Mouse (Mus musculus) stomach, adult 2 months (tissue): Measurements from ENCODE around the gene T2. TPM values are rescaled to one million over a fixed set of nuclear protein-coding genes. Genes with fewer than 3 reads are reported as not detected.

Experiments
- polyA plus RNA-seq: library from polyadenylated mRNA; depleted of rRNA; stranded (reverse); fragments of >200 nt; gene quantifications from 2 replicates; pipeline ENCODE4 v1.2.3, GENCODE M21; 2012; rRNA removed

Gene T2
- polyA plus RNA-seq, result not detected in 2 replicates

DNA sequence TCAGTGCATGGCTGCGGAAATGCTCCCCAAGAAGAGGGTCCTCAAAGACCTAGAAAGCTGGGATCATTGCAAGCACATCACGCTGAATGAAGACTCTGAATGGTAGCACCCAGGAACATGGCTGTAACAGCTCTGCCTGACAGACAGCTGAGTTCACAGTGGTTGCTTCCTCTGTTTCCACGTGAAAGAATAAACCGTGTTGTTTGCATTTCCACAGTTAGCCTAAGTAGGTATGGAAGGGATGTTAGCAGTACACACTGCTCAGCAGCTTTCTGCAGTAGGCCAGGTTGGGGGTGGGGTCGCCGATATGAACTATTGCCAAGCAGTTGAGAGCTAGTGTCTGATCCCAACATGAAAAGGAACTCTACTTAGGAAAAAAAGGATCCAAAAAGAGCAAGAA lies at the start of gene T2:
Gene T2, plus strand, starts transcription at position 301 of the 400 bp plus-strand sequence.

GRCm38 (mm10) chr17:8310838-8311614 lies 44.8 kb upstream of the T2 start, which contains the start of gene Sft2d1:
Gene Sft2d1 (plus strand): TSS chr17:8311102.

GRCm38 (mm10) chr17:8337159-8337558 lies 18.6 kb upstream of the T2 start, which contains the start of gene Prr18:
Gene Prr18 (plus strand): TSS chr17:8337459.

DNA sequence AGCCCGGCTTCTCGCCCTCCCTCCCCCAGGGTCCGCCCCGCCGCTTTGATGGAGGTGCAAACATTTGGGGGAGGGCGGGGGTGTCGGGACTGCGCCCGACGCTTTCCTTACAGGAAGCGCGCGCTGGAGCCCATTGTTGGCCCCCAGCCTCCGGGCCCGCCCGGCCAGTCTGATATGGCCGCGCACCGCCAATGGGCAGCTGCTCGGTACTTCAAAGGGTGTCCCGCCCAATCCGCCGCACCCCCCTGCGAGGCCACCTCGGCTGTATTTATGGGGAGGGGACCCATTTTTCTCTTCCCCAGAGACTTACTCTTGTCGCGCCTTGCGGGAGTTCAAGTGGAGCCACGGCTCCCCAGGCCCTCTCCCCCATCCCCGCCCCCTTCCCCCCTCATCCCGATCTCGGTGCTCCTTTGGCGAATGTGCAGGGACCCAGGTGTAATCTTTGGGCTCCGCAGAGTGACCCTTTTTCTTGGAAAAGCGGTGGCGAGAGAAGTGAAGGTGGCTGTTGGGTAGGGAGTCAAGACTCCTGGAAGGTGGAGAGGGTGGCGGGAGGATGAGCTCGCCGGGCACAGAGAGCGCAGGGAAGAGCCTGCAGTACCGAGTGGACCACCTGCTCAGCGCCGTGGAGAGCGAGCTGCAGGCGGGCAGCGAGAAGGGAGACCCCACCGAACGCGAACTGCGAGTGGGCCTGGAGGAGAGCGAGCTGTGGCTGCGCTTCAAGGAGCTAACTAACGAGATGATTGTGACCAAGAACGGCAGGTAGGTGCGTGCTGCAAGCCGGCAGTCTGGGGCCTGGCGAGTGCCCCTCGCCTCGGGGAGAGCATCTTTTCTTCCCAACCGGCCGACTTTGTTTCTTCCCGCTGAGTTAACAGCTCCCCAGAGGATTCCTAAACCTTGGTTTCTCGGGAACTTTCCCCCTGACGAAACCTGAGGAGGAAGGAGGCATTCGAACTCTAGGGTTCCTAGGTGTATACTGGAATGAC lies 78.5 kb downstream of the T2 start, which contains the start of gene T:
Gene T, plus strand, starts transcription at position 446 of the 983 bp plus-strand sequence.

Other genes starting within 250 kb of the T2 start
- gene Gm49673, start 208.2 kb upstream of the T2 start, polyA plus RNA-seq, result 2.4 TPM in 1 of 2 replicates, not detected in the other
- 14.6 and 14.8 TPM in 2 replicates for gene Rnaset2a, start 207.9 kb upstream of the T2 start, polyA plus RNA-seq
- 0.18 and 0.29 TPM in 2 replicates for gene Fgfr1op, start 190.5 kb upstream of the T2 start, polyA plus RNA-seq
- 0.09 and 0.22 TPM in 2 replicates for gene Ccr6, start 119.9 kb upstream of the T2 start, polyA plus RNA-seq
- gene Mpc1, start 73.1 kb upstream of the T2 start, polyA plus RNA-seq, result 33.0 and 35.4 TPM in 2 replicates
- gene Sft2d1, start 44.9 kb upstream of the T2 start, polyA plus RNA-seq, result 81.8 and 82.4 TPM in 2 replicates
- 1.1 and 1.3 TPM in 2 replicates for gene Prr18, start 18.5 kb upstream of the T2 start, polyA plus RNA-seq
- gene T, start 78.4 kb downstream of the T2 start, polyA plus RNA-seq, result not detected in 2 replicates
- gene Pde10a, start 169.4 kb downstream of the T2 start, polyA plus RNA-seq, result 0.12 and 0.83 TPM in 2 replicates
- gene Gm17087, start 211.0 kb downstream of the T2 start, polyA plus RNA-seq, result not detected in 2 replicates